Mouse (Mus musculus): ENCODE data around the gene Lrpap1.

Gene Lrpap1

GRCm38 (mm10) chr5:35120024-35120423 lies 14.5 kb upstream of the Lrpap1 start:
- DNase-seq (ENCODE audit: inconsistent ontology term), result no peak

GRCm38 (mm10) chr5:35118418-35118817 lies 12.9 kb upstream of the Lrpap1 start:
- DNase-seq (ENCODE audit: inconsistent ontology term), result peak; percentile 20

- no peak for DNase-seq (ENCODE audit: inconsistent ontology term)
Observed at GRCm38 (mm10) chr5:35117633-35118032, 12.1 kb upstream of the Lrpap1 start.

GRCm38 (mm10) chr5:35116002-35116401 lies 10.4 kb upstream of the Lrpap1 start:
- no peak for DNase-seq (ENCODE audit: inconsistent ontology term)

- no peak for DNase-seq (ENCODE audit: inconsistent ontology term)
Observed at GRCm38 (mm10) chr5:35112444-35112843, 6.9 kb upstream of the Lrpap1 start.

- no peak for DNase-seq (ENCODE audit: inconsistent ontology term)
Observed at GRCm38 (mm10) chr5:35105922-35106298, 344 bp upstream of the Lrpap1 start.

- DNase-seq (ENCODE audit: inconsistent ontology term), result no peak
Observed at GRCm38 (mm10) chr5:35104183-35104959, 1.2 kb downstream of the Lrpap1 start.

GRCm38 (mm10) chr5:35103528-35103927 lies 2.0 kb downstream of the Lrpap1 start:
- DNase-seq (ENCODE audit: inconsistent ontology term), result no peak

GRCm38 (mm10) chr5:35103086-35103485 lies 2.5 kb downstream of the Lrpap1 start:
- DNase-seq (ENCODE audit: inconsistent ontology term), result no peak

GRCm38 (mm10) chr5:35091636-35092035 lies 13.9 kb downstream of the Lrpap1 start:
- DNase-seq (ENCODE audit: inconsistent ontology term), result no peak

- no peak for DNase-seq (ENCODE audit: inconsistent ontology term)
Observed at GRCm38 (mm10) chr5:35089614-35089963, 16.0 kb downstream of the Lrpap1 start.

GRCm38 (mm10) chr5:35088785-35089613 lies 16.6 kb downstream of the Lrpap1 start:
- DNase-seq (ENCODE audit: inconsistent ontology term), result peak; percentile 60

GRCm38 (mm10) chr5:35084913-35085312 lies 20.7 kb downstream of the Lrpap1 start:
- no peak for DNase-seq (ENCODE audit: inconsistent ontology term)

- DNase-seq (ENCODE audit: inconsistent ontology term), result no peak
Observed at GRCm38 (mm10) chr5:35079101-35079500, 26.5 kb downstream of the Lrpap1 start.

GRCm38 (mm10) chr5:35076369-35076768 lies 29.2 kb downstream of the Lrpap1 start:
- DNase-seq (ENCODE audit: inconsistent ontology term), result no peak

- peak; percentile 96 for DNase-seq (ENCODE audit: inconsistent ontology term)
Observed at GRCm38 (mm10) chr5:35073992-35074391, 31.6 kb downstream of the Lrpap1 start.

GRCm38 (mm10) chr5:35073235-35073634 lies 32.3 kb downstream of the Lrpap1 start:
- no peak for DNase-seq (ENCODE audit: inconsistent ontology term)

GRCm38 (mm10) chr5:35071855-35072254 lies 33.7 kb downstream of the Lrpap1 start:
- DNase-seq (ENCODE audit: inconsistent ontology term), result no peak

GRCm38 (mm10) chr5:35070953-35071352 lies 34.6 kb downstream of the Lrpap1 start:
- DNase-seq (ENCODE audit: inconsistent ontology term), result no peak

- DNase-seq (ENCODE audit: inconsistent ontology term), result no peak
Observed at GRCm38 (mm10) chr5:35070314-35070713, 35.3 kb downstream of the Lrpap1 start.

GRCm38 (mm10) chr5:35069841-35070240 lies 35.7 kb downstream of the Lrpap1 start:
- no peak for DNase-seq (ENCODE audit: inconsistent ontology term)

- DNase-seq (ENCODE audit: inconsistent ontology term), result no peak
Observed at GRCm38 (mm10) chr5:35060098-35060497, 45.5 kb downstream of the Lrpap1 start.

- DNase-seq (ENCODE audit: inconsistent ontology term), result no peak
Observed at GRCm38 (mm10) chr5:35058216-35058615, 47.4 kb downstream of the Lrpap1 start.

Measured in Muller cell, postnatal 12 days (primary cell).